Mouse (Mus musculus): Measurements from ENCODE around the gene Abcg5.

DNA sequence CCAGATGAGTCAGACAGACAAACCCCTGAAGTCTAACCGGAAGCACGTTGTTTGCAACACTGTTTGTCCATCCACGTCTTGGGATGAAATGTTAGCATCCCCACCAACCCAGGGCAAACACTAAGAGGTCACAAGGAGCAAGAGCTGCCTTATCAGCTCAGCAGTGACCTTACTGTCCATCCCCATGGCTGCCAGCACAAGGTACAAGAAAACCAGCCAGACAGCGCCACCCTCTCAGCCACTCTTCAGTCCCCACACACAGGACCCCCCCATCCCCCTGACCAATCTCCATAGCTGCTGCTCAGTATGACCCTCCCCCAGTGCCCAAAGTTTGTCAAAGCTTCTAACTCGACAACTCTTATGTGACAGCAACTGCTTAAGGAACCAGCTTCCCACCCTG, 34.6 kb upstream of the Abcg5 start:
- TF ChIP-seq GATA1 (IDR thresholded peaks at IDR 0.05; ENCODE audit: borderline replicate concordance, low read length): no peak
- no peak for TF ChIP-seq FLI1 (IDR thresholded peaks at IDR 0.05; ENCODE audit: low read length)
